Mouse (Mus musculus): ENCODE measurements around the gene Eif3g.

The Eif3g gene

DNA sequence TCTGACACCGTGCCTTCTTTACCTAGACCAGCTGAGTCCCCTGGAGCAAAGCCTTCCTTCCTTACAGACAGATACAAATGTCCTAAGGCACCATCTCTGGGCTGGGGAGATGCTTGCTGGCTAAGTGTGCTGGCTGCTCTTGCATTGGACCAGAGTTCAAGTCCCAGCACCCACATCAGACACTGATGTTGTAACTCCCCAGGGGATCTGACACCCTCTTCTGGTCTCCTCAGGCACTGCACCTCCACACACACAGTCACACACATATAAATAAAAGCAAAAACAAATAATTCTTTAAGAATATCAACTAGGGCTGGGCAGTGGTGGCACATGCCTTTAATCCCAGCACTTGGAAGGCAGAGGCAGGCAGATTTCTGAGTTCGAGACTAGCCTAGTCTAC, 48.2 kb downstream of the Eif3g start:
- DNase-seq: no peak
